Mouse (Mus musculus) neutrophil, adult 5-6 weeks (primary cell): Measurements from ENCODE around the gene Mob3a. TPM values are rescaled to one million over a fixed set of nuclear protein-coding genes. Genes with fewer than 3 reads are reported as not detected.

Source experiments
- ATAC-seq: fragments of 151-379, 151-347 bp; 2 replicates; pipeline ENCODE4 v1.8.0; 2017; ENCODE audit warnings: mild to moderate bottlenecking, moderate TSS enrichment; ENCODE audit not compliant: insufficient number of reproducible peaks, poor library complexity, low FRiP score, severe bottlenecking; ENCODE audit errors: extremely low read depth
- total RNA-seq: library from RNA; stranded (forward); fragments of 200-1000 nt; gene quantifications from 2 replicates; pipeline ENCODE4 v1.2.3, GENCODE M21; 2017

The Mob3a gene
- total RNA-seq, 1 experiment from 2014 or later: 171 TPM

DNA sequence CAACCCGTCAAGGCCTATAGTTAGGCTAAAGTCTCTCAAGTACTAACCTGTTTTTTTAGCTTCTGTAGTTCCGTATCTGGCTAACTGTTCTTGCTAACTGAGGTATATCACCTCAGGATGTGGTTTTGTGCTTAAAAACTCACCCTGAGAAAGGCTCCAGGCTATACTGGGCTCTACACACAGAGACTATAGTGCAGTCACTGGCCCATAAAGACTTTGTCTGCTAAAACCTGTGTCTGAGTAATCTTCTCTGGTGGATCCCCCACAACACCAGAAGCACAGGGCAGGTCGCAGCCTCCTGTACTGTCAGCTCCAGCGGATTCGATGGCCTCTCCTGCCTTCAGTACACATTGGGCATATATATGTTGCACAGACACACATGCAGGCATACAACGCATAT is 19.8 kb downstream of the Mob3a start:
- peak; percentile 50 for ATAC-seq

DNA sequence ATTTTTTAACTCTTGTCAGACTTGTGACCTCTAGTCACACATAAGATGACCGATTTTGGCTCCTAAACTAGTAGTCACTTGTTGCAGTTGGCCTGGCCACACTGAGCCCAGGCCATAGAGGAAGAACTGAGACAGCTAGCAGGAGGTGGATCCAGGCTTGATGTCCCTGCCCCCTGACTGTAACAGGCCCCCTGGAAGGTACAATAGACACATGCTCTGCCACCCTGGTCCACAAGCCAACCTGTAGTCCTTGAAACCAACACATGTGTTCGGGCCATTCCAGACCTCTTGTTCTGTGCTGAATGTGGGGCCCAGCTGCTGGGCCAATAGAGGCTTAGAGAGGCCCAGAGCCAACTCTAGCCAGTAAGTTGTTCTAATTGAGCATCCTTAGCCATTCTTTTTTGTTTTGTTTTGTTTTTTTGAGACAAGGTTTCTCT is 21.5 kb downstream of the Mob3a start:
- no peak for ATAC-seq

DNA sequence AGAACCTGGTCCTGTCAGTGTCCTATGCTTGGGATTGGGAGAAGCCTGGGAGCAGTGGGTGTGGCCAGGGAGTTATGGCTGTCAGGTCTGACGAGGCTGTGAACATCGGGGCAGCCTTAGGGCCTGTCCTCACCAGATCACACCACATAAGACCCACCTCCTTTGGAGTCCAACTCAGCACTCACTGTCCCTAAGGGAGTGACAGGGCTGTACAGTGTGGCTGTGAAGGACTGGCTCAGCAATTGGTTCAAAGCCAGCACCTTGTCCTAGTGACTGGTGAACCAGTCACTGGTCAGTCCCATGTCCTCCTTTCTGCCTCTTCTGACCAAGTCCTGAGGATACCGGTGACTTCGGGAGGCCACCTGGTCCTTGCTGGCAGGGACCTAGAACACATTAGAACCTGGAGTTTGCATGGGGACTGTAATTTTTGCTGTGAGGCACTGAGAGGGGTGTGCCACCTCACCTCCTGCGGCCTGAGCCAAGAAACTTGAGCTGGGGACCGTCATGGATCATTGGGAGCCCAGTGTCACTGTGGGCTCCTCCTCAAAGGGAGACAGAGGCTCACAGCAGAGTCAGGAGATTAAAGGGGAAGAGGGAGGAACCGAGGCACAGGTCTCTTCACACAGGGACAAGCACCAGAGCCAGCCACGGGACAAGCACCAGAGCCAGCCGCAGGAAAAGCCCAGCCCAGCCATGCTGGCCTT is 22.1 kb downstream of the Mob3a start:
- ATAC-seq: no peak

DNA sequence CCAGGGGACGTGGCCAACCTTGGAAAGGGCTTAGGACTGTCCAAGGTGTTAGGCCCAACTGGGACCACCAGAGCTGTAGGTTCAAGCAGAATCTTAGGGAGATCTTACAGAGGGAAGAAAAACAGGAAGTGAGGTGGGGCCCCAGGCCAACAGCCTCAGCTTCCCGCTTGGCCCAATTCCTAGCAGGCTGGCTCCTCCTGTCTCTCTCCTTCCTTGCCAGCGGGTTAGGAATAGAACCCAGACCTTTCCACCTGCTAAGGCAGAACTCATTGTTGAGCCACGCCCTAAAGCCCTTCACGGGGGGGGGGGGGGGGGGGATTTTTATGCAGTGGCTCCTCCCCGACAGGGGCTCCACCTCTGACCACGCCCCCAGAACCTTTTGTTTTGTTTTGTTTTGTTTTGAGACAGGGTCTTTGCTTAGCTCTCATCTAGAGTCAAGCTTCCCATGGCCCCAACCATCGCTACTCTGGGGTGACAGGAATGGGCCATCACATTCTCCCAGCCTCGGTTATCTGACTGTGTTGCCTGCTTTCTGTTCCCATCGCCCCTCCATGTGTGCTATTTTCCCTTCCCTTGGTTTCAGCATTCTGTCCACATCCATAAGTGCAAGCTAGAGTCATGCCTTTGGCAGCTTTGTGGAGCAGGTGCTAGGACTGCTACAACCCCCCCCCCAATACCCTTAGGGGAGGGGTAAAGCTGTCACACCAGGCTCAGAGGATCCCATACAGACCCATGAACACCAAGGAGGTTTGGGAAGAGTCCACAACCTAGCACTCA is 23.0 kb downstream of the Mob3a start:
- ATAC-seq: no peak

DNA sequence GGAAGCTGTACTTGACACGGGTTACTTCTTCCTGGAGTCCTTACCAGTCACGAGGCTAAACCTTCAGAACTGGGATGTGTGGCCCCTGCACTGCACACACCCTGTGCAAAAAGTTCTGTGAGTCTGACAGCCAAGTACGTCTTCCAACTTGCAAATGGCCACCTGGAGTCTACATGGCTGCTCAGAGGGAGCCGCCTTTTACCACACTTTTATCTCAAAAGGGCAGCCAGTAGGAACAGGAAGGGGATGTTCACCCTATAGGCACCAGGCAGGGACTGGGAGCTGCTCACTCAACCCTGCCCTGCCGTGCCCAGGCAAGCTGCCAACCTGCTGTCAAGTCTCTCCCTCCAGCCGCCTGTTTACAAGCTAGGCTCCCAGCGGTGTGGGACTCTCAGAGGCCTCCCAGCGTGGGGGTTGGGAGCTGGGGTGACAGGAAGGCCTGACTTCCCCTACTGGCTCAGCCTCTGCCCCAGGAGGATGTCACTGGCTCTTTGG is 23.8 kb downstream of the Mob3a start, which contains the start of gene Mknk2:
Mknk2 (minus strand) TSS at position 171 of the 495 bp plus-strand sequence.
- ATAC-seq: peak; percentile 28

DNA sequence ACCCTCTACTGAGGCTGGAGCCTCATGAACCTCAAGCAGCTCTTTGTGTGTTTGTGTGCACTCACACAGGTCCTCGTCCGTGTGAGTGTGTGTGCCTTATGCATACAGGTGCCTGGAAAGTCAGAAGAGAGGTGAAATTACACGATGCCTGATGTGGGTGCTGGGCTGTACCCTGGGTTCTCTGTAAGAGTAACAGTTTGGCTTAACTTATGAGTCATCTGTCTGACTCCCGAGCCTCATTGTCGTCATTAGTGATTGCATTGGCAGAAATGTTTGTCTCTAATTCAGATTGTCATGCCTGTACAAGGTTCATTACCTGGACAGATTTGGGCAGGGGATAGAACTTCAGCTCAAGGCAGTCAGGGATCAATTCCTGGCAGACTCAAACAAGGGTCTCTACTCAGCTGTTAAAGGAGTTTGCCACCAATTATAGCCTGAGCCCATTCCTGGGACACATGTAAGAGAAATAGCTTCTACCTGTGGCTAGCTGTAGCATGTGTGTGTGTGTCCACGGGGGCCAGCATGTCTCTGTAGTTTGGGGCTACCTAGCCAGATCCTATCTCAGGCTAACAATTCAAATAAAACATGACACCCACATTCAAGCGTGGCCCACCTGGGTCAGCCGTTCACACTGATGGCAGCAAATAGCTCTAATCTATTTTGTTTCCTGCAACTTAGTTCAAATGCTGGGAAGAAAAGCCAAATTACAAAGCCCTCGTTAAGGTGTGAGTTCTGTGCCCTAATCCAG is 24.5 kb downstream of the Mob3a start:
- no peak for ATAC-seq

DNA sequence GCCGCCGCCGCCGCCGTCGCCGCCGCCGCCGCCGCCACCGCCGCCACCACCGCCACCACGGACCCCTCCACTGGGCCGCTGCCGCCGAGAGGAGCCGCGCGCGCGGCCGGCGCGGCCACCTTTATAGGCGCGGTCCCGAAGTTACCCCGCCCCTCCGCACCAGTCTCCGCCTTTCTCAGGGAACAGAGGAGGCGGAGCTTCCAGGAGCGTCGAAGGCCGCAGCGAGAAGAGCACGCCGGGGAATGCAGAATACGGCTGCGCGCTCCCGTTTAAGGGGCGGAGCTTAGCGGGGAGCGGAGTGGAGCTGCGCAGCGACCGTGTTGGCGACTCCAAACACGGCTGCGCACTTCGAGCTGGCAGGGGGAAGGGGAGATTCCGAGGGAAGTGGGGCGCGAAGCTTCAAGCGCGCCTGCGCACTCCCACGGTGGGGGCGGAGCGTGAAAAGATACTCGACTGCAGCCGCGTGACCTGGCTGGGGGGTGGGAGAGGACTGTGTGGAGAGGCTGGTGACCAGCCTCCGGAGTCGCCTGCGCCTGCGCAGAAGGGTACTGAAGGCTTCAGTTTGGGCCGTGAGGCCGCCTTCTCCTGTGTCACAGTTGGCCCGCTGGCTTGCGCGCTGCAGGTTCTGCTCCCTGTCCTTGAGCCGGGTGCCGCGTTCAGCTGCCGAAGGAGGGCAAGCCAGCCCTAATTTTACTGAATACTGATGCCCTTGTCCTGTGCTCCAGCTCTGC is 25.4 kb downstream of the Mob3a start:
- ATAC-seq: peak; percentile 66

DNA sequence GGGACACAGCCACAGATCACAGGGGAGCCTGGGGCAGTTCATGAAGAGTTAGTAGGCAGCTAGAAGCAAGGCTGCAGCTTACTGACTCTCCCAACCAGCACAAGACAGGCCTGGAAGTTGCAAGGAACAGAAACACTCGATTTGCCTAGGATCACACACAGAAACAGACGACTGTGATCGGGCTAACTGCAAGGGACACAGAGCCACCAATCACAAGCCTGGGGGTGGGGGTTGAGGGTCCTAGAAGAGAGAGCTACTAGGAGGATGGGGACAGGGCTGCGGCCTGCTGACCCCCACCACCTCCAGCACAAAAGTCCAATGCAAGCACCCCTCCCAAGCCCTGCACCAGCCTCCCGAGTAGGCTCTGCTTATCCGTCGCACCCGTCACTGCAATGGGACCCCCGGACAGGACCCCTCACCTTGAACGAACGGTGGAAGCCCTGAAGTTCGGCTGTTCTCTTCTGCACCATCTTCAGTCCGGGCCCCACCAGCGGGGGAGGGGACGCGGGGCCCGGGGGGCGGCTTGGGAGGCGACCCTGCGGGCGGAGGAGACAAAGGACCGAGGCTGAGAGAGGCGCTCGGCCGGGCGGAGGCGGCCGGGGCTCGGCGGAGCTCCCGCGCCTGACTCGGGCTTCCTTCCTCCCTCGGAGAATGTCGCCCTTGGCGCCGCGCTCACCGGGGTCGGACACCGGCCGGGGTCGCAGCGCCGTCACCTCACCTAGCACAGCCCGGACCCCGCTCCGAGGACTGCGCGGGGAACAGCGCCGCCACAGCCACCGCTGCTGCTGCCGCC is 26.2 kb downstream of the Mob3a start:
- no peak; the same call in 1 of the 2 replicates for ATAC-seq

DNA sequence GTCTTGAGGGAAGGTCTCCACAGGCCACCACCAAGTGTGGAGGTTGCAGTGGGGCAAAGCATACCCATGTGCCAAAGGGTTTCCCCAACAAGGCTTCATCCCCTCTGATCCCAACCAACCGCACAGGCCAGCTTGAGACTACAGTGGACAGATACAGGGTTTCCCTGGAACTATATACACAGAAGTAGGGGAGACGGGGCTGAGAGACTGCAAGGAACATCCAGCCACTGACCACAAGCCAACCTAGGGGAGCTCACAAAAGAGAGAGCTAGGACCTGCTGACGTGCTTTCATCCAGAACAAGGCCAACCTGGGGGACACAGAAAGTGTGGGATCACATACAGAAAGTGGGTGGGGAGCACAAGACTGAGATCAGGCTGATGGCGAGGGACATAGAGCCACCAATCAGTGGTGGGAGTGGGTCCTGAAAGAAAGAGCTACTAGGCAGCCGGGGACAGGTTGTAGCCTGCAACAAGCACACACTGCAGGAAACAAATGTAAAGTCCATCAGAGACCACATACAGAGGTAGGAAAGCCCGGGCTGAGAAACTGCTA is 26.8 kb downstream of the Mob3a start:
- no peak for ATAC-seq

DNA sequence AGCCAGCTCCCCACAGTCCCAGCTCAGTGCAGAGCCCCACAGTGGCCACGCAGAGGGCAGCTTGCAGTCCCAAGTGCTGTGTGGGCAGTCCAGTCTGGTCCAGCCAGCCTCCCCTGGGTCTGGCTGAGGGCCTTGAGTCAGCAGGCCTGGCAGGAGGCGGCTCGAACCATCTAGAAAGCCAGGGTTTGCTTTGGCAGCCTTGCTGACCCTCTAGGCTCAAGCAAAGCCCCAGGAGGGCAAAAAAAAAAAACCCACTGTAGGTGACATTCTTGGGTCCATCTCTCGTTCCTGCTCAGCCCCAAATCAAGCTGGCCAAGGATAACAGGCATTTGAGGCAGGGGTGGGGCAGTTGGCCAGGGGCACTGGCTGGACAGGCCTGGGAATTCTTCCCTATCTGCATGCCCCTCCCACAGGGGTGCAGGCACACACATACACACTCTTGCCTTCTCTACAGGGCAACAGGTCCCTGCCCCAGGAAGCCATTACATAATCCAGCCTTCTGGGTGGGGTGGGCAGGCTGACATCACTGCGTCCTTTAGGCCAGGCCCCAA is 27.5 kb downstream of the Mob3a start:
- ATAC-seq: no peak

DNA sequence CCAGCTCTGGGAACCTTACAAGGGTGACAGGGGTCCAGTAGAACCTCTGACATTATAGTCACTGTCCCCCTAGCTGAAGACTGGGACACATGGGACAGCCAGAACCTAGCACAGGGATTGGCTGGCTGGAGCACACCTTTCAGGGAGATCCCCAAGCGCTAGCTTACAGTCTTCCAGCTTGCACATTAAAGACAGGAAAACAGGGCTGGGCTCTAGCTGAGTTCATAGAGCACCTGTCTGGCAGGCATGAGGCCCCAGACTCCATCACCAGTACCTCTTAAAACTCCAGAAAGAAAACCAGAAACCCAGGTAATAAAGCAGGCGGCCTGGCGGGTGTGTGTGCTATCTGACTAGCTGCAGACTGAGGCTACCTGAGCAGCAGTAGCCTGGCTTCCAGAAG is 28.1 kb downstream of the Mob3a start:
- no peak for ATAC-seq

DNA sequence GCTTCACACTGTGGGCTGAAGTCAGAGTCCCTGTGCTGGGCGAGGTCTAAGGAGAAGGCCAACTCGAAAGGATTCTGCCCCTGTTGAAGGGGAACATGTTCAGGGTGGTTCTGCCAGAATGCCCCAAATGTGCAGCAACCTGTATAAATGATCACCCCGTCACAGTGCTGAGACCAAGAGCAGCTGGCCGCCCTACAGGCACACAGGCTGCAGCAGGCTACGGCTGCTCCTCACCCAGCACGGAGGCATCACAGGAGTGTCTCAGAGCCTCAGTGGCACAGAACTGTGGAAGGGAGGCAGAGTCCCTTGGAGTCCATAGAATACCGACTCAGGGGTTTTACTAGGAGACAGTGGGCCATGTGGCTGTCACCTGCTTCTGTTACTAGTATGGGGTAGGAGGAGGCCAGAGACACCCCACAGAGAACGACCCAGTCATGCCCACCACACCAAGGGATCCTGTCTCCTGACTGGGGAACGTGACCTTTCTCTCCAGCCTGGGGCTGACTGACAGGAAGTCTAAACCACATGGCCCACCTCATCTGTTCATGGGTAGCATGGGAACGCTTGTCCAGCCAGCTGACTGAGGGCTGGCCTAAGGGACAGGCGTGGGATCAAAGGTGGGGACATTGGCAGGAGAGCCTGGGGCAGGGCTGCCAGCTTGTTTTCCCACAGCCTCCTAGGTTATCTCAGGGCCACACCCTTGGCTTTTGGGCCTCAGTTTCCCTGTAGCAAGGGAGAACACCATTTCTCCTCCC is 29.7 kb downstream of the Mob3a start:
- no peak for ATAC-seq

DNA sequence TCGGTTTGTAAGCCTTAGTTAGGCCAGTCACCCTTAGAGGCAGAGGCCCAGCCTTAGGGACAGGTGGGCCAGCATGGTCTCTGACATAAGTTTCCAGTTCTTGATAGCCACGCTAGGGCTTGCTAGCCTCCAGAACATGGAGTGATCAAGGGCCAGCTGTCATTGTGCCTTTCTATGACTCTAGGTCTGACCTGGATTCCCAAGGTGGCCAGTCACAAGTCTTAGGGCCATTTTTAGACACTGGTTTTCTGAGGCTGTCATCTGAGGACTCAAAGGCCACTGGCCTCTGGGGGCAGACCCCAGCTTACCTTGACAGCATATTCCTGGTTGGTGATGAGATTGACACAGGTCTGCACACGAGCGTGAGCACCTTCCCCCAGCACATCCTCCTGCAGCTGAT is 30.5 kb downstream of the Mob3a start:
- ATAC-seq: no peak

DNA sequence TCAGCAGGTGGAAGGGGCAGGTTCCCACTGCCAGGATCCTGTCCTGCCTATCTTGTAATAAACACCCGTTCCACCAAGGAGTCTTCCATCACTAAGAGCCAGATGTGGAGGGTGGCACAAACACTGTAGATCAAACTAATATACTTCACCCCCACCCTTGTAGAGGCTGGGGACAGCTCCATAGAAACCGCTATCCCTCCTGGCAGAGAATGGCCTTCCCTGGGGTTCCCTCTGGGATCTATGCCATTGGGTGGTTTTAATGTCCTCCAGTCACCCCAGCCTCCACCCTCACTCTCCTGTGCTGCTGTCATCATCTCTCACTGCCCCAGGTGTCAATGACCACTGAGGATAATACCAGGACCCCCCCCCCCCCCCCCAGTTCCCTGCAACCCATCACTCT is 31.2 kb downstream of the Mob3a start:
- no peak for ATAC-seq

DNA sequence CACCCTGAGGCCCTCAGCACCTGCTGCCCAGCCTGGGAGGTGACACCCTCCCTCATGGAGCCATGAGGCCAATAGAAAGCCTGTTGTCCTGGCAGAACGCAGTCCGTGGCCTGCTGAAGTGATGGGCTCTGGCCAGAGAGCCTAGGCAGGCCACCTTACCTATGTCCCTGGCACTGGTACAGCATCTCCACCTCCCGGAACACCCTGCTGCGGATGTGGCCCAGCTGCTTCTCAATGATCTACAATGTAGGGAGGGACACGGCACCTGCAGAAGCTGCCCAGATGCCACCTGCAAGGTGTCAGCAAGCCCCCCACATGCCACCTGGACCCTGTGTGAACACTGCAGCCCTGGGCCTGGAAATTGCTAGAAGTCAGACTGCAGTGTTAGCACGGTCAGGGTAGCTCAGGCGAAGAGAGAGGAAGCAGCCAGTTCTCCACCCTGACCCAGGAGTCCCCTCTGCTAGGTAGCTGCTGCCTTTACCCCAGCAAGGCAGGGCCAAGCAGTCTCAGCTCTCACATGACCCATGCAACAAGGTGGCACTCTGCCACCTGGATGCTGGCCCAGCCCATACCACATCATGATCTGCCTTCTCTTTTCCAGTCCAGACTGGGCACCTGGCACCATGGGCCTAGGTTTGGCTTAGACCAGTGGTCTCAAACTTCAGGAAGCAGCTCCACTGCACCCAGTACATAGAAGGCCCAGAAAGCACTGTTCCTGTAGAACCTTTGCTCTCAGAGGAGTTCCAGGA is 31.9 kb downstream of the Mob3a start:
- ATAC-seq: no peak

DNA sequence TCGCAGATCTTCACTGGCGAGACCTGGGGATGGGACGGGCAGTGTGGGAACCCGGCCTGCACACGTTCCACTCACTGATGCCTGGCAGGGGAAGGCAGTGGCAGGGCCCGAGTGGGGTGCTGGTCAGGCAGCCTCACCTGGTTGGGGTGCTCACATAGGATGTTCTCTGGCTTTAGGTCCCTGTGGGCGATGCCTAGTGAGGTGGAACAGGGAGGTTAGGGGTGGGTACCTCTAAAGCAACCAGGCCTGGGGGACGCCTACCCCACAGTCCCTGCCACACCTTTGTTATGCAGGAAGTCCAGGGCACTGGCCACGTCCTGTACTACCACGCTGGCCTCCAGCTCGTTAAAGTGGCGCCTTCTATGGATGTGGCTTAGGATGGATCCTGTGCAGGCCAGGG is 32.8 kb downstream of the Mob3a start:
- ATAC-seq: no peak
